Mouse (Mus musculus) intestine, postnatal 0 days (tissue): ENCODE results near the gene Sufu. TPM values are rescaled to one million over a fixed set of nuclear protein-coding genes. Genes with fewer than 3 reads are reported as not detected.

Experiments
- ATAC-seq: fragments of 200-750 bp; cut with Nextera tagmentation; 2 replicates; pipeline ENCODE4 v1.8.0; 2017; ENCODE audit warnings: mild to moderate bottlenecking, moderate TSS enrichment, moderate library complexity
- H3K27ac ChIP-seq: fragments of 300-500 bp; sonication (generic); 2 replicates; pipeline ENCODE4 v1.5.1; 2014; ENCODE audit warnings: mild to moderate bottlenecking, low read depth, low read length, moderate library complexity
- H3K27me3 ChIP-seq: fragments of 300-500 bp; sonication (generic); replicated peaks from 2 replicates; pipeline ENCODE4 v1.6.1; 2014; ENCODE audit warnings: low read length, mixed read lengths; ENCODE audit not compliant: control insufficient read depth, insufficient read depth
- H3K36me3 ChIP-seq: fragments of 300-500 bp; sonication (generic); 2 replicates; pipeline ENCODE4 v1.6.1; 2014; ENCODE audit warnings: mild to moderate bottlenecking, moderate library complexity; ENCODE audit not compliant: control insufficient read depth, insufficient read depth
- H3K4me1 ChIP-seq: fragments of 300-500 bp; sonication (generic); replicated peaks from 2 replicates; pipeline ENCODE4 v1.6.1; 2014; ENCODE audit warnings: antibody characterized with exemption, low read length, mixed read lengths; ENCODE audit not compliant: control insufficient read depth, insufficient read depth
- H3K4me2 ChIP-seq: fragments of 300-500 bp; sonication (generic); replicated peaks from 2 replicates; pipeline ENCODE4 v1.6.1; 2014; ENCODE audit warnings: low read depth, mild to moderate bottlenecking, moderate library complexity
- H3K4me3 ChIP-seq: fragments of 300-500 bp; sonication (generic); 2 replicates; pipeline ENCODE4 v1.5.1; 2014; ENCODE audit warnings: low read depth, low read length
- H3K9ac ChIP-seq: fragments of 300-500 bp; sonication (generic); 2 replicates; pipeline ENCODE4 v1.6.1; 2014; ENCODE audit warnings: mild to moderate bottlenecking, low read depth, low read length
- H3K9me3 ChIP-seq: fragments of 300-500 bp; sonication (generic); 2 replicates; pipeline ENCODE4 v1.6.1; 2016; ENCODE audit warnings: mixed run types; ENCODE audit not compliant: control insufficient read depth
- CTCF ChIP-seq: sonication (generic); IDR thresholded peaks from 2 replicates; pipeline ENCODE4 v1.5.1; 2016; ENCODE audit warnings: low read depth, mild to moderate bottlenecking, control low read depth, antibody characterized with exemption, moderate library complexity
- WGBS: fragments of 180-500 bp; shearing (Covaris S2); extraction: QIAGEN DNeasy Blood & Tissue Kit; methylation state at CpG from one replicate; pipeline ENCODE4 v1.1.7; 2014; 5-methylcytosine and 5-hydroxymethylcytosine counted together
- polyA plus RNA-seq: library from polyadenylated mRNA; unstranded; fragments of >200 nt; fragmentation: Nextera tagmentation; extraction: Ambion mirVana; gene quantifications from 2 replicates; pipeline ENCODE4 v1.2.1, GENCODE M21; 2015

Gene Sufu
- polyA plus RNA-seq, 1 experiment from 2014 or later: 9.5 TPM

- no peaks in the 10 kb centered on the region for H3K36me3 ChIP-seq
- H3K9ac ChIP-seq: no peak overlapping the region
- no peak overlapping the region for H3K27ac ChIP-seq
- no peak overlapping the region for H3K4me3 ChIP-seq
- ATAC-seq: no peak
- no peak for TF ChIP-seq CTCF
- no peak overlapping the region for H3K4me2 ChIP-seq
- no peaks in the 10 kb centered on the region for H3K27me3 ChIP-seq
- no peaks in the 10 kb centered on the region for H3K9me3 ChIP-seq
- 82% methylated on average over 11 of the region's 11 CpGs for WGBS
- H3K4me1 ChIP-seq: no peaks in the 10 kb centered on the region
These were observed 33.2 kb upstream of the Sufu start for GRCm38 (mm10) chr19:46363294-46364009.

- H3K36me3 ChIP-seq: 0 out of 2 replicates have a peak, but pooled peaks cover 6% of the 10 kb centered on the region
These were observed 28.7 kb upstream of the Sufu start for GRCm38 (mm10) chr19:46367798-46368590.

GRCm38 (mm10) chr19:46369204-46369603 is 27.5 kb upstream of the Sufu start:
- Histone ChIP-seq H3K36me3 (0 out of 2 replicates have a peak, but pooled peaks cover 6% of the 10 kb centered on the region), H3K4me1 (no peaks in the 10 kb centered on the region), H3K4me2 (no peak overlapping the region), H3K9me3 (no peaks in the 10 kb centered on the region), H3K4me3 (no peak overlapping the region), H3K9ac (no peak overlapping the region), H3K27ac (no peak overlapping the region), H3K27me3 (no peaks in the 10 kb centered on the region)
- ATAC-seq: peak; percentile 26; the same call in 1 of the 2 replicates
- WGBS: 20% methylated on average over 4 of the region's 4 CpGs
- peak; percentile 80 for TF ChIP-seq CTCF

More at GRCm38 (mm10) chr19:46367798-46368590, 28.7 kb upstream of the Sufu start:
- Histone ChIP-seq H3K4me1 (no peaks in the 10 kb centered on the region), H3K4me2 (no peak overlapping the region), H3K27ac (no peak overlapping the region), H3K27me3 (no peaks in the 10 kb centered on the region), H3K4me3 (no peak overlapping the region), H3K9me3 (no peaks in the 10 kb centered on the region), H3K9ac (no peak overlapping the region)
- WGBS: 89% methylated on average over 21 of the region's 23 CpGs
- no peak for ATAC-seq
- no peak for TF ChIP-seq CTCF

- H3K9ac ChIP-seq: no peak overlapping the region
- H3K4me3 ChIP-seq: no peak overlapping the region
- H3K27me3 ChIP-seq: no peaks in the 10 kb centered on the region
- no peak for TF ChIP-seq CTCF
- H3K4me2 ChIP-seq: no peak overlapping the region
- H3K27ac ChIP-seq: no peak overlapping the region
- no peak for ATAC-seq
- peaks cover 36% of the 10 kb centered on the region for H3K36me3 ChIP-seq
- H3K4me1 ChIP-seq: 0 out of 2 replicates have a peak, but pooled peaks cover 3% of the 10 kb centered on the region
- 63% methylated on average over 21 of the region's 21 CpGs for WGBS
- H3K9me3 ChIP-seq: no peaks in the 10 kb centered on the region
These were observed 22.1 kb upstream of the Sufu start for GRCm38 (mm10) chr19:46374477-46375088.

GRCm38 (mm10) chr19:46375489-46375888 is 21.2 kb upstream of the Sufu start:
- Histone ChIP-seq H3K27ac (no peak overlapping the region), H3K9ac (no peak overlapping the region), H3K36me3 (peaks cover 41% of the 10 kb centered on the region), H3K9me3 (no peaks in the 10 kb centered on the region), H3K27me3 (no peaks in the 10 kb centered on the region), H3K4me2 (no peak overlapping the region), H3K4me3 (no peak overlapping the region), H3K4me1 (0 out of 2 replicates have a peak, but pooled peaks cover 3% of the 10 kb centered on the region)
- no peak for ATAC-seq
- TF ChIP-seq CTCF: no peak
- WGBS: 54% methylated on average over 5 of the region's 5 CpGs

- Histone ChIP-seq H3K4me3 (no peak overlapping the region), H3K36me3 (peaks cover 43% of the 10 kb centered on the region), H3K9me3 (no peaks in the 10 kb centered on the region), H3K4me2 (no peak overlapping the region), H3K4me1 (0 out of 2 replicates have a peak, but pooled peaks cover 3% of the 10 kb centered on the region), H3K27ac (no peak overlapping the region), H3K9ac (no peak overlapping the region), H3K27me3 (no peaks in the 10 kb centered on the region)
- no peak for TF ChIP-seq CTCF
- 14% methylated on average over 4 of the region's 4 CpGs for WGBS
- no peak for ATAC-seq
These were observed 20.8 kb upstream of the Sufu start for GRCm38 (mm10) chr19:46375891-46376290.
